Mouse (Mus musculus) right cerebral cortex, adult 18-20 months (tissue): ENCODE measurements around the gene Anln.

Experiments
- DNase-seq: peaks from one replicate; pipeline ENCODE4 v3.0.0; 2022; ENCODE audit warnings: mixed read lengths

Gene Anln

DNA sequence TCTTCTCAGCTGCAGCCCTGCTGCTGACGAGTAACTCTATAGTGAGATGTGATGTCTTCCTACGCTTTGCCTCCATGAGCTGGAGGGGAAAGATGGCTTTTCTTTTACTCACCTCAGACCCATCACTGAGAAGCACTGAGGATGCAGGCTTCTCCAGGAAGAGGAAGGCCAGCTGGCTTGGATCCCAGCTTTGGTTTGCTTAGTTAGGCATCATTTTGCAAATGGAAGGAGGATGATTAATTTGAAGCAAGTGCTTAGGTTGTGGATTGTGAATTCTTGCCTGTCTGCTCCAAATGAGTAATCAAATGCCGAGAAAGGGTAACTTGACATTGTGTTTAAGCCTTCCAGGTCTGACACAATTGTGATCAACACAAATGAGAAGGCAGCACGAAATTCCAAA, 10.0 kb upstream of the Anln start:
- no peak for DNase-seq

DNA sequence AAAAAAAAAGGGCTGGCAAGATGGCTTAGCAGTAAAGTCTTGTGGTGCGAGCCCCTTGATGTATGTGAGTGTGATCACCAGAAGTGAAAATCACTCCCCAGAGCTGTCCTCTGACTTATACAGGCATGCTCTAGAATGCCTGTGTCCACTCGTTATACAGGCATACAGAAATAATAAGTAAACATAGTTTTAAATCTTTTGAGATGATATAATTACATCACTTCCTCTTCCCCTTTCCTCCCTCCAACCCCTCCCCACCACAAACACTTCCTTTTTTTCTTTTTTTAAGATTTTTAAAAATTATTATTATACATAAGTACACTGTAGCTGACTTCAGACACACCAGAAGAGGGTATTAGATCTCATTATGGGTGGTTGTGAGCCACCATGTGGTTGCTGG, 5.7 kb upstream of the Anln start:
- DNase-seq: no peak

- DNase-seq: no peak
Observed at GRCm38 (mm10) chr9:22390390-22390789, 1.4 kb upstream of the Anln start.

DNA sequence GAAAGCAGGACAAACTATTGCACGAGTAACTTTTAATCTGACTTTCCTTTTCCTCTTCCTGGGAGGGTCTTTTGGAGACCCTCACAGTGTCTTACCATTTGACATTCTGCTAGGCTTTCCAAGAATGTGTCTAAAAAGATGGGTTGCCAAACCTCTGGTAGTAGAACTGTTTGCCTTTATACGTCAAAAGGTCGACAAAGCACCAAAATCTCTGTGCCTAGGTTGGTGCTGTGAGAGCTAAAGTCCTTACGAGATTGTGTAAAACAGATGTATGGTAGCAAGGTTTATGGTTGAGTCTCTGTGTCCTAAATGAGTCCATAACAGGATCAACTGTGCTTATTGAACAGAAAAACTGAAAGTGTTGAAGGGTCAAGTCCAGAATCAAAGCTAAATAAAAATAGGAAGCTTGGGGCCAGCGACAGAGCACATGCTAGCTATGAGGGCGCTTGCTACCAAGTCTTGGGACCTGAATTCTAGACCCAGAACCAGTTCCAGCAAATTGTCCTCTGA, 803 bp upstream of the Anln start:
- no peak for DNase-seq

DNA sequence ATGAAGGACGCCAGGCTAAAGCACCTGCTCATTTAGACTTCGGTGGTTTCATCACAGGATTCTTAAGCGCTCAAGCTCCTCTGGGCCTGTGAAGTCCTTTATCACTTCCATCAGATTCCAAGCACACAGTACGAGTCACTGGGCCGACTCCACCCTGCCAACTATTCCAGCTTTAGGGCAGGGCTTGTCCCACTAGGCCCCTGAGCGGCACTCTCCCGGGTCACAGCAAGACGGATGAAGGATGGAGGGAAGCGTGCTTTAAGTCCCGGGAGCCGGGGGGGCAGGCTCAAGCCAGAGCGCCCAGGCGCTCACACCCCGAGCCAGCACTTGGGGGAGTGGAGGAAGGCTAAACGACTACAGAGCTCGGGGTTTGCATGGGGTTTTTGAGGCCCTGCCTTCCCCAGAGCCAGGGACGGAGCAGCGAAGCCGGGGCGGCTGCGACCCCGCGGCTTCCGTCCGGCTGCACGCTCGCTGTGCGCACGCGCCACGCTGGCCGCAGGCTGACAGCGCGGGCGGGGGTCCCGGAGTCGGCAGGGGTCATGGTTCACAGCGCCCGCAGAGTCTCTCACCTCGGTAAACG, 497 bp downstream of the Anln start:
- no peak for DNase-seq

- DNase-seq: no peak
Observed at GRCm38 (mm10) chr9:22387901-22388300, 1.1 kb downstream of the Anln start.

DNA sequence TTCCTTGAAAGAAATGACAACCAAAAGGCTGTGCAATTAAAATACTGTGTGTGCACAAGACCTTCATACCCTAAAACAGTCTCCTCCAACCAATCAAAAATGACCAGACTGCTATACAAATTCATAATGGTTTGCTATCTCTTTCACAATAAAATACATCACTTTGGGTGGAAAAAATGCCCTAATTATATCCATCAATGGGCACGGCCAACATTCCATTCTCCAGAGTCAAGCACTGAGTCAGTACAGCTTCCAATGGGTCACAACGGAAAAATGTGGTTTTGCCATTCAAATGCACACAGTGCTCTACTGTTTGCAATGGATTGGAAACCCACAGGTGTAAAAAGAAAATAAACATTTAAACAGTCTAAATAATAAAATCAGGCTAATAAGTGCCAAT, 3.1 kb downstream of the Anln start:
- DNase-seq: no peak

- DNase-seq: peak; percentile 54
Observed at GRCm38 (mm10) chr9:22376086-22376485, 12.9 kb downstream of the Anln start.

GRCm38 (mm10) chr9:22372760-22373159, 16.2 kb downstream of the Anln start:
- DNase-seq: no peak

DNA sequence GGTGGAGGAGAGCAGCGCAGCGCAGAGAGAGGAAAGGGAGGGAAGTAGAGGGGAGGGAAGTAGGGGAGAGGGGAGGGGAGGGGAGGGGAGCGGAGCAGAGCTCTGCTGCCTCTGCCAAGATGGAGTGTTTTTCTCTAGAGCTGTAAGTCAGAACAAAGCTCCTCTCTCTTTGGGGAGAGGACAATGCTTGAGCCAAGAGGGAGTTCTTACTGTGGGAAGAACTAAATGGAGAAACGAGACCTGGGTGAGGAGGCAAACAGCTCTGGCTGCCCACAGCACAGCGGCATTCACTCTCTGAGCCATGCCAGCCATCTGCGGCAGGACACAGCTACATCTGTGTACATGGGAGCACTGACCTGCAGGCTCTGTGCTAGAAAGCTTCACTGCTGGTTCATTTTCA, 21.0 kb downstream of the Anln start:
- peak; percentile 10 for DNase-seq

- no peak for DNase-seq
Observed at GRCm38 (mm10) chr9:22366621-22367020, 22.4 kb downstream of the Anln start.

DNA sequence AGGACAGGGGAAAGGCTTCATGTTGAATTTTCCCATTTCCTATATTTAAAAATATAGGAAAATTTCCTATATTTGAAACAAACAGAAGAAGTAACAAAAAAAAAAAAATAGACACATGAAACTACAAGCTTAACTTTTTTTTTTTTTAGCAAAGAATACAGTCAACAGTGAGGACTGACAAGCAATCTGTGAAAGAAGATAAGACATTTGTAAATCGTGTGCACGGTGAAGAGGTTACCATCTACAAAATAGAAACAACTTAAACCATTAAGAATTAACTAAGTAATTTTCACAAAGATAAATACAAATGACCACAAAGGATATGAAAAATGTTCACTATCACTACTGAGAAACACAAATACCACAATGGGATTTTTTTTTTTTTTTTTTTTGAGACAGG, 22.8 kb downstream of the Anln start:
- DNase-seq: no peak

GRCm38 (mm10) chr9:22360916-22361315, 28.1 kb downstream of the Anln start:
- DNase-seq: no peak

DNA sequence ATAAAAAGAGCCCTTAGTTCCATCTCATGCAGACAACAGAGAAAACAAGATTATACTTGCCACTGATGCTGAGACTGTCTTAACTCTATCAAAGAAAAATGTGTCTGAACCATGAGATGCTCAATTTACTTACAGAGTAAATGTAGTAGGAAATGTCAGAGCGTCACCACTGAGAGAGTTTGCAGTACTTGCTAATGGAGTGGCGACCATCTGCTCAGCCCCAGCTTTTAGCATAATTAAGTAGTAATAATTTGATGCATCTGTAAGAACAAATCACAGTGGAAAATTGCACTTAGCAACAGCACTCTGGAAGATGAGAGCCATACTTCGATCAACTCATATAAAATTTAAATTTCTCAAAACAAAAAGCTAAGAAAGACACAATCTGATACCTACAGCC, 33.1 kb downstream of the Anln start:
- no peak for DNase-seq

- no peak for DNase-seq
Observed at GRCm38 (mm10) chr9:22353901-22354300, 35.1 kb downstream of the Anln start.

DNA sequence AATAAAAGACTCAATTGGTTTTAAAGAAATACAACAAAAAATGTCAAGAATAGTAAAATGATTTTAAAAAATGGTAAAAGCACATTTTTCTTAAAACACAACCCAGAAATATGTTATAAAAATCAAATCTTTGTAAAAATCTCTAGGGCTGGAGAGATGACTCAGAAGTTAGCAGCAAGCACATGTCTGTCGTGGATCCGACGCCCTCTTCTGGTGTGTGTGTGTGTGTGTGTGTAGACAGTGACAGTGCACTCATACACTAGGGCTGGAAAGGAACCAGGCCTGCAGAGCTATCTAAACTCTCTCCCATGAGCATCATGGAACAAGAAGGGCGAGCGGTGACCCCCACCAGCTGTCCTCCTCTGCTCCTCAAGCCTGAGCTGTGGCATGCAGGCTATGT, 35.5 kb downstream of the Anln start:
- DNase-seq: no peak

- DNase-seq: no peak
Observed at GRCm38 (mm10) chr9:22340331-22340730, 48.7 kb downstream of the Anln start.

GRCm38 (mm10) chr9:22337217-22337616, 51.8 kb downstream of the Anln start:
- no peak for DNase-seq

DNA sequence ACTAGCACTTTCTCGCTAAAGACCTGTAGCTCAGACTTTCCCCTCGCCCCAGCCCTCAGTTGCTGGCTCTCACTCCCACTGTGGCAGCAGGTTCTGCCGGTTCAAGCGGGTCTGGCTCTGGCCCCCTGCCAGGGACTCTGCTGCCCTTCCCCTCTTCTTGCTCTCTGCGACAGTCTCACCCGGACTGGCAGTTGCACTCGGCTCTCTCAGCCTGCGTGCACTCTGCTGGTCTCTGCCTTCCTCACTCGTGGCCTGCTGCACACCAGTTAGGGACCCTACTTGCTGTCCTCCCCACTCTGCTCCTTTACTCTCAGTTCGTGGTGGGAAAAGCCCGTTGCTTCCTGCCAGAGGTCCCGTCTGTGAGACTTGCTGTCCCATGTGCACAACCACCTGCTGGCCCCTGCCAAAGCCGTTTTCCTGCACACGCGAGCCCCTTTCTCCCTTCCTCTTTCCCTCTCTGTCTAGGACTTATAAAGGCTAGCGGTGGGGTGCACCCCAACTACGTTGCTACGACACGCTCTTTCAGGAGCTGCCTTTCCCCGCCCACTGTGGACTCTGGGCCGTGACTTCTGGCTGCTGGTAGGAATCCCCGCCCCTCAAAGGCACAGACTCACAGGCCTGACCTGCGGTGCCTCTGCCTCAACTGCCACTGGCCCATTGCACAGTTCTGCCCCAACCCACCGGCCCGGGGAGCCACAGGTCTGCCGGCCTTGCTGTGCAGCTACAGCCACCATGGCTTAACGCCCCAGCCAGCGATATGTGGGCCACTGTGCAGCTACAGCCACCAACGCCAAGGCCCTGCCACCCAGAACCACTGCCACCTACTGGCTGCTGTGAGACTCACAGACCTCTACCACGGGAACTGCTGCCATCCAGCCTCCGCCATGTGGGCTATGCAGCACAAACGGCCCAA, 61.3 kb downstream of the Anln start:
- DNase-seq: peak; percentile 78

DNA sequence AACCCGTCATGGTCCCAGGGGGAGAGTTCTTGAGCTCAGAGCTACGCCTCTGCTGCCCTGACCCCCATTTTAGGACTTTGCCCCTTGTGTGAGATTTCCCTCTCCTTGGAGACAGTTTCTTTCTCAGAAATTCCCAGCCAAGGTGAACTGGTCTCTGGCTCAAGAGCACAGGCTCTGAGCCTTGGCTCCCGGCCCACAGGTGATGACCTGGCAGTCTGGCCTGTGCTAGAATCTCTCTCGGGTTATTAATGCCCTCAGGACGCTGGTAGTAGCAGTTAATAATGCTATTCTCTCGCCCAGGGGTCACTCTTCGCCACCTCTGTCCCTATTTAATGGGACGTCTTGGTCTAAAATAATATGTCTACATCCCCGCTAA, 61.9 kb downstream of the Anln start:
- no peak for DNase-seq

DNA sequence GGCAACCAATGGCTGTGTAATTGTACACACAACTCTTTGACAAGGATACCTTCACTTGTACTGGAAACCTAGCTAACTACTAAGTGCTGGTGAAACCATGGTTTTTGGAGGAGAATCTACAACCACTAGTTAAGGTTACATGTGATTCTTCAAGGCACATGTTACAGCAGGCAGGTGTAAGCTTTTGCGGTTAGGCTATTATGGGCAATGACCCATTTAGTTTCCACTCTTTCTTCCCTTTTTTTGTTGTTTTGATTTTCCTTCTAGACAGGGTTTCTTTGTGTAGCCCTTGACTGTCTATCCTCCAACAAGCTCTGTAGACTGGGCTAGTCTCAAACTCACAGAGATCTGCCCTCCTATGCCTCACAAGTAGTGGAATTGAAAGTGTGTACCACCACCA, 64.4 kb downstream of the Anln start:
- DNase-seq: no peak

GRCm38 (mm10) chr9:22322381-22323211, 66.4 kb downstream of the Anln start:
- DNase-seq: no peak

GRCm38 (mm10) chr9:22319109-22319508, 69.9 kb downstream of the Anln start:
- no peak for DNase-seq
